Mouse (Mus musculus): ENCODE results near the gene Birc2. TPM values are rescaled to one million over a fixed set of nuclear protein-coding genes. Genes with fewer than 3 reads are reported as not detected.
A peak's percentile ranks its signal among the peaks of the same experiment; 100 is the strongest.
"Not testable (repeated sequence)": the region's sequence is repeated elsewhere in the genome, so short reads cannot be mapped to it uniquely, and the experiment has no call there.

The Birc2 gene
- polyA plus RNA-seq, 1 experiment from 2014 or later, result 13.8 TPM

GRCm38 (mm10) chr9:7866981-7867380 is 30.1 kb upstream of the Birc2 start:
- ATAC-seq; H3K4me3 ChIP-seq (ENCODE audit: low read depth, low read length); H3K4me2 ChIP-seq (ENCODE audit: low read depth, low read length); H3K9me3 ChIP-seq (ENCODE audit: low read length); H3K27me3 ChIP-seq (ENCODE audit: insufficient read depth, low read length); DNase-seq; H3K27ac ChIP-seq (ENCODE audit: low read depth); H3K9ac ChIP-seq (replicated peaks): not testable (repeated sequence)
- Histone ChIP-seq H3K36me3 (replicated peaks; ENCODE audit: insufficient read depth, low read length) (peaks cover 19% of the 10 kb centered on the region), H3K4me1 (ENCODE audit: insufficient read depth) (peaks cover 16% of the 10 kb centered on the region)
- TF ChIP-seq CTCF (IDR thresholded peaks at IDR 0.05; ENCODE audit: low read depth), result peak; percentile 31; the same call in 1 of the 2 replicates
- WGBS (ENCODE audit: insufficient replicate concordance), result 72% methylated on average over 2 of the region's 2 CpGs

- no peak for ATAC-seq
- WGBS (ENCODE audit: insufficient replicate concordance), result 82% methylated on average over 5 of the region's 5 CpGs
- no peaks in the 10 kb centered on the region for H3K27me3 ChIP-seq (ENCODE audit: insufficient read depth, low read length)
- H3K9ac ChIP-seq (replicated peaks), result no peak overlapping the region
- no peak overlapping the region for H3K27ac ChIP-seq (ENCODE audit: low read depth)
- no peak for DNase-seq
- no peak overlapping the region for H3K4me2 ChIP-seq (ENCODE audit: low read depth, low read length)
- no peak overlapping the region for H3K4me3 ChIP-seq (ENCODE audit: low read depth, low read length)
- no peaks in the 10 kb centered on the region for H3K9me3 ChIP-seq (ENCODE audit: low read length)
- TF ChIP-seq EP300 (IDR thresholded peaks at IDR 0.05; ENCODE audit: low read depth) (no peak), CTCF (IDR thresholded peaks at IDR 0.05; ENCODE audit: low read depth) (no peak)
- no peaks in the 10 kb centered on the region for H3K4me1 ChIP-seq (ENCODE audit: insufficient read depth)
- peaks cover 24% of the 10 kb centered on the region for H3K36me3 ChIP-seq (replicated peaks; ENCODE audit: insufficient read depth, low read length)
These were observed 24.1 kb upstream of the Birc2 start for GRCm38 (mm10) chr9:7860976-7861375.

- ATAC-seq, result no peak
- WGBS (ENCODE audit: insufficient replicate concordance), result 52% methylated on average over 3 of the region's 3 CpGs
These were observed 19.0 kb upstream of the Birc2 start for GRCm38 (mm10) chr9:7855912-7856311.

GRCm38 (mm10) chr9:7855374-7855773 is 18.5 kb upstream of the Birc2 start:
- H3K4me3 ChIP-seq (ENCODE audit: low read depth, low read length), result no peak overlapping the region
- TF ChIP-seq CTCF (IDR thresholded peaks at IDR 0.05; ENCODE audit: low read depth) (peak; percentile 76), EP300 (IDR thresholded peaks at IDR 0.05; ENCODE audit: low read depth) (no peak)
- no peaks in the 10 kb centered on the region for H3K9me3 ChIP-seq (ENCODE audit: low read length)
- H3K4me1 ChIP-seq (ENCODE audit: insufficient read depth), result no peaks in the 10 kb centered on the region
- no peak overlapping the region for H3K4me2 ChIP-seq (ENCODE audit: low read depth, low read length)
- H3K27me3 ChIP-seq (ENCODE audit: insufficient read depth, low read length), result no peaks in the 10 kb centered on the region
- DNase-seq (peak; percentile 35), ATAC-seq (no peak)
- peaks cover 34% of the 10 kb centered on the region for H3K36me3 ChIP-seq (replicated peaks; ENCODE audit: insufficient read depth, low read length)
- 74% methylated on average over 1 of the region's 1 CpGs for WGBS (ENCODE audit: insufficient replicate concordance)
- H3K9ac ChIP-seq (replicated peaks), result no peak overlapping the region
- no peak overlapping the region for H3K27ac ChIP-seq (ENCODE audit: low read depth)

More at GRCm38 (mm10) chr9:7855912-7856311, 19.0 kb upstream of the Birc2 start:
- H3K4me2 ChIP-seq (ENCODE audit: low read depth, low read length), result no peak overlapping the region
- H3K27ac ChIP-seq (ENCODE audit: low read depth), result no peak overlapping the region
- H3K36me3 ChIP-seq (replicated peaks; ENCODE audit: insufficient read depth, low read length), result peaks cover 33% of the 10 kb centered on the region
- H3K4me1 ChIP-seq (ENCODE audit: insufficient read depth), result no peaks in the 10 kb centered on the region
- H3K4me3 ChIP-seq (ENCODE audit: low read depth, low read length), result no peak overlapping the region
- H3K9ac ChIP-seq (replicated peaks), result no peak overlapping the region
- H3K9me3 ChIP-seq (ENCODE audit: low read length), result no peaks in the 10 kb centered on the region
- no peak for TF ChIP-seq EP300 (IDR thresholded peaks at IDR 0.05; ENCODE audit: low read depth)
- TF ChIP-seq CTCF (IDR thresholded peaks at IDR 0.05; ENCODE audit: low read depth), result no peak
- H3K27me3 ChIP-seq (ENCODE audit: insufficient read depth, low read length), result no peaks in the 10 kb centered on the region
- DNase-seq, result no peak

- H3K4me2 ChIP-seq (ENCODE audit: low read depth, low read length); H3K27me3 ChIP-seq (ENCODE audit: insufficient read depth, low read length); H3K4me1 ChIP-seq (ENCODE audit: insufficient read depth); H3K9ac ChIP-seq (replicated peaks); H3K4me3 ChIP-seq (ENCODE audit: low read depth, low read length); H3K27ac ChIP-seq (ENCODE audit: low read depth); DNase-seq; ATAC-seq; H3K9me3 ChIP-seq (ENCODE audit: low read length): not testable (repeated sequence)
- WGBS (ENCODE audit: insufficient replicate concordance), result 87% methylated on average over 14 of the region's 14 CpGs
- peaks cover 32% of the 10 kb centered on the region for H3K36me3 ChIP-seq (replicated peaks; ENCODE audit: insufficient read depth, low read length)
These were observed 17.3 kb upstream of the Birc2 start for GRCm38 (mm10) chr9:7854196-7854595.

- Histone ChIP-seq H3K36me3 (replicated peaks; ENCODE audit: insufficient read depth, low read length) (peaks cover 43% of the 10 kb centered on the region), H3K27ac (ENCODE audit: low read depth) (no peak overlapping the region), H3K9ac (replicated peaks) (no peak overlapping the region), H3K4me1 (ENCODE audit: insufficient read depth) (no peaks in the 10 kb centered on the region), H3K4me2 (ENCODE audit: low read depth, low read length) (no peak overlapping the region), H3K4me3 (ENCODE audit: low read depth, low read length) (no peak overlapping the region), H3K27me3 (ENCODE audit: insufficient read depth, low read length) (no peaks in the 10 kb centered on the region), H3K9me3 (ENCODE audit: low read length) (no peaks in the 10 kb centered on the region)
- no peak for DNase-seq
- no peak for ATAC-seq
- WGBS (ENCODE audit: insufficient replicate concordance), result 63% methylated on average over 4 of the region's 4 CpGs
- TF ChIP-seq EP300 (IDR thresholded peaks at IDR 0.05; ENCODE audit: low read depth) (no peak), CTCF (IDR thresholded peaks at IDR 0.05; ENCODE audit: low read depth) (no peak)
These were observed 15.7 kb upstream of the Birc2 start for GRCm38 (mm10) chr9:7852346-7853230.

Measured in liver, postnatal 0 days (tissue).